Mouse (Mus musculus): ENCODE data around the gene Cdh10.

DNA sequence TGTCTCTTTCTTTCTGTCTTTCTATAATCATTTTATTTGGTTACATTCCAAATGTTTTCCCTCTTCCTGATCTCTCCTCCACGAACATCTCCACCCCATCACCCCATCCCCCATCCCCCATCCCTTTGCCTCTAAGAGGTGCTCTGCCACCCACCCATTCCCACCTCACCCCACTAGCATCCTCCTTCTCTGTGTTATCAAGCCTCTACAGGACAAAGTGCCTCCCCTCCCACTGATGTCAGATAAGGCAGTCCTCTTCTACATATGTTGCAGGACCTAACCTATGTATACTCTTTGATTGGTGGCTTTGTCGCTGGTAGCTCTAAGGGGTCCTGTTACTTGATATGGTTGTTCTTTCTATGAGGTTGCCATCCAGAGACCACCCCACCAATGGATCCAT, 23.0 kb downstream of the Cdh10 start:
- TF ChIP-seq POLR2A (IDR thresholded peaks at IDR 0.05; ENCODE audit: insufficient read depth, low read depth, low read length) (no peak), CTCF (IDR thresholded peaks at IDR 0.05; ENCODE audit: insufficient read depth, low read depth, low read length) (no peak)

Measured in olfactory bulb, adult 2 months (tissue).